Mouse (Mus musculus) lung, adult 2 months (tissue): ENCODE results near the gene Pnp.
"Not testable (repeated sequence)": the region's sequence is repeated elsewhere in the genome, so short reads cannot be mapped to it uniquely, and the experiment has no call there.

ENCODE experiments used
- CTCF ChIP-seq: fragments of 200-500 bp; IDR thresholded peaks from 2 replicates; pipeline ENCODE4 v1.5.1; 2011; ENCODE audit warnings: mild to moderate bottlenecking, low read length, control low read depth; ENCODE audit not compliant: insufficient read depth
- POLR2A ChIP-seq: fragments of 200-500 bp; IDR thresholded peaks from 2 replicates; pipeline ENCODE4 v1.6.1; 2011; ENCODE audit warnings: low read depth, mild to moderate bottlenecking, control low read depth, low read length, borderline replicate concordance; ENCODE audit errors: extremely low read depth

GRCm38 (mm10) chr14:50897992-50898391 lies 32.9 kb upstream of the Pnp start:
- TF ChIP-seq CTCF, POLR2A: not testable (repeated sequence)
